Mouse (Mus musculus) granulocyte monocyte progenitor cell, adult 5-6 weeks (primary cell): ENCODE measurements around the gene Dusp6. TPM values are rescaled to one million over a fixed set of nuclear protein-coding genes. Genes with fewer than 3 reads are reported as not detected.

Source experiments
- ATAC-seq: replicated peaks from 2 replicates; pipeline ENCODE4 v1.8.0; 2016; ENCODE audit warnings: mild to moderate bottlenecking, moderate TSS enrichment, inconsistent platforms; ENCODE audit not compliant: poor library complexity, severe bottlenecking
- total RNA-seq, 2 experiments: library from RNA; stranded (forward) in 1 of 2; stranded (reverse) in 1 of 2; fragments of 200-712, 200-1000 nt in 1 of 2; fragments of >200 nt in 1 of 2; fragmentation: Nextera tagmentation in 1 of 2; gene quantifications; 2 replicates each; pipeline ENCODE4 v1.2.3; 2014 to 2017

The Dusp6 gene
- total RNA-seq, 2 experiments from 2014 or later, result 11.6 to 20.0 TPM

DNA sequence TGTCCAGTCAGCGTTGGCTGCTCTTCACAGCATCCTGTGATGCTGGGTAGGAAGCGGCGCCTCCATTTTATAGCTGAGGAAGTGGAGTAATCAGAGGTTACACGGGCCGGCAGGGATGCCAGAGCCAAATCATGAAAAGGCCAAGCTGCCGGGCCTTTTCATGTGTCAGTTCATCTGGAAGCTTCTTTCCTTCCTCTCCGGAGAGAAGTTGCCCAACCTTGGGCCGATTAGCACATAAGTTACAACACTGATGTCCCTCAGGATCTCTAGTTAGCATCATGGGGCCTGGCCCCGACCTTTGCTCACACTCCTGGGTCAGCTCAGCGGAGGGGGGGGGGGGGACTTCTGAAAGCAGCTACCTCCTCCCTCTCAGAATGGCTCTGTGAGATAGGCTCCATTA is 7.4 kb downstream of the Dusp6 start:
- ATAC-seq, result peak; percentile 78

DNA sequence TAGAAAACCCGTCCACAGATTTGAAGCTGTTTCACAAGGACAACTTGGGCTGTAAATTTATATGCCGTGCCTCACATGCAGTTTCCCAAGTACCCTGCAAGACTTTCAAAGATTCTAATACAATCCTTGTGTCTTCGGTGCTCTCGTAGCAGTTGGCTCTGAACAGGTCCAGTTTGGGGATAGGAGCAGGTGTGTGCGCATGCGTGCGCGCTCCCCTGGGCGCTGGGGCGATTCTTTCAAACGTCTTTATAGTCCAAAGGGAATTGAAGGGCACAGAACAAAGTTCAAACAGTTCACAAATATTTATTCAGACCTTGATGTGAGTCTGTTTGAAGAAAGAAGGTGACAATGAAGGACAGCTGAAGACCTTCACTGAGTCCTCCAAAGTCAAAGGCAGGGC is 8.0 kb downstream of the Dusp6 start:
- no peak for ATAC-seq

- ATAC-seq, result no peak
These were observed 10.0 kb downstream of the Dusp6 start for GRCm38 (mm10) chr10:99273006-99273405.

DNA sequence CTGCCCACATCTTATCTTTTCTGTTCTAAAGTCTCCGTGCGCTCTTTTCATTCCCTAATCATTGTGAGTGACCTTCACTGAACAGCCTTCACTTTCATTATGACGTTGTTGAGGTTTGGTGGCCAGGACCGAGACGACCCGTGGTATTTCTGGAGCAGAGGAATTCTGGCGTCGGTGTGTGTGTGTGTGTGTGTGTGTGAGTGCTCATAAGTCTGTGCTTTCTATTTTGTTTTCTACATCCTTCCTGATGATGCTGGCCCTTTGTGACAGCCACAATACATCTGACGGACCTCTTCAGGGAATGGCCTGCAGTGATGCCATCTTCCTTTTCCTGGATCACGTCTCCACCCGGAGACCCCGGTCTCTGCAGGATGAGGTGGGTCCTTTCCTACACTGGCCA is 11.6 kb downstream of the Dusp6 start:
- no peak for ATAC-seq

DNA sequence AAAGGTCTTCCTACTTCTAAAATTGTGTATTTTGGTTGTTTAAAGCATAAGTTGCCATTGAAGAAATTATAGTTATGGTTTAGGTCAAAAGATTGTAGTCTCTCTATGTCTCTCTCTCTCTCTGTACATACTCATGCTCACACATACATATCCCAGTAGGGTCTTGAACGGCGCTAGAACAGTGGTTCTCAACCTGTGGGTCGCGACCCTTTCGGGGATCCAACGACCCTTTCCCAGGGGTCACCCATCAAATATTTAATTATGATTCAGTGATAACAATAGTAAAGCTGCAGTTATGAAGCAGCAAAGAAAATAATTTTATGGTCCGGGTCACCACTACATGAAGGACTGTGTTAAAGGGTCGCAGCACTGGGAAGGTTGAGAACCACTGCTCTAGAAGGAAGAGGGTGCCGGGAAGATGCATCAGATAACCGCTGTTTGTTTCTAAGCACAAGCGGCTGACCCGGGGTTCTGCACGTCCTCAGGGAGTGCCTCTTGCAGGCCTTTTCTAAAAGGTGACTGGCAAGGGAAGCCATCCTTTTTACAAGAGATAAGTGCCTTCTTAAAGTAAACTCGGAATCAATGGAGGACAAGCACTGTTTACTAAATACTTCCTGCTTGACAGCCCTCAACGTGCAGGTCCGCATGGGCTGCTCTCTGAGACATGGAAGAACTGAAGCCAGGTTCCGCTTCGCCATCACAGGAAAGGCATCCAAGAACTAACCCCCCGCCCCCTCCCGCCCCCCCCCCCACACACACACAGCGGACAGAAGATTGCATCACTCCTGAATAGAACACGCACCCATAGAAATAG is 16.2 kb downstream of the Dusp6 start:
- ATAC-seq, result no peak; the same call in 1 of the 2 replicates

DNA sequence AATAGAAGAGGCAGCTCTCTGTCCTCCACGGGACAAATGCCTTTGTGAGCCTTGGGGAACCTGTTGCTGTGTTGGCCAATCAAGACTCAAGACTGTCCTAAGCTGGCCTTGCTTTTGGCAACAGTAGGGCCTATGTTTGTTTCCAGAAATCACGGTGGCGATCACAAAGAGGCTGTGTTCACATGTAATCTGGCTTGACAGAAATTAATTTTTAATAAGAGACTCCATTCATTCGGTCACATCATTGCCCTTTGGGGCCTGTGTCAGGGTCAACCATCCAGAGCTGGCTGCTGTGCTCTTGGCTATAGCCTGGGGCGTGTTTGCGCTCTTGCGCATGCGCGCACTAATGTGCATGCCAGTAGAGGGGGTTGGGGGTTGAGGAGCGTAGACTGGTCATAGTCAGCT is 21.0 kb downstream of the Dusp6 start:
- no peak for ATAC-seq

GRCm38 (mm10) chr10:99284918-99285317 is 21.9 kb downstream of the Dusp6 start:
- ATAC-seq, result no peak

DNA sequence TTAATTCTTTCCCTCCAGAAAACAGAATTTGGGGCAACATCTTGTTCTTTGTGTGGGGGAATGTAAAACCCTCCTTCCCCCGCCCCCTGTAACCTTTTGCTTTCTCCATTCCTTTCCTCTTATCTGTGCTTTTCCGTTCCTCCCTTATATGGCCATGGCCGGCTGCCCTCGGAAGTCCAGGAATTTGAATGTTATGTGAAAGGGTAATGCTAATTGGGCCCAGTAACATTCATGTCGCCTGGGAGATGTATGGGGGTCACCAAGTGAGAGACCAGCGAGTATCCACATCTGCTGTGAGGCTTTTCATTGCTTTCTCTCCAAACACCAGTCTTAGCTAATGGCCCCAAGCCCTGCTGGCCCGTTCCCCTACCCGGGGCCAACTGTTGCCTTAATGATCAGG is 22.7 kb downstream of the Dusp6 start:
- no peak for ATAC-seq

DNA sequence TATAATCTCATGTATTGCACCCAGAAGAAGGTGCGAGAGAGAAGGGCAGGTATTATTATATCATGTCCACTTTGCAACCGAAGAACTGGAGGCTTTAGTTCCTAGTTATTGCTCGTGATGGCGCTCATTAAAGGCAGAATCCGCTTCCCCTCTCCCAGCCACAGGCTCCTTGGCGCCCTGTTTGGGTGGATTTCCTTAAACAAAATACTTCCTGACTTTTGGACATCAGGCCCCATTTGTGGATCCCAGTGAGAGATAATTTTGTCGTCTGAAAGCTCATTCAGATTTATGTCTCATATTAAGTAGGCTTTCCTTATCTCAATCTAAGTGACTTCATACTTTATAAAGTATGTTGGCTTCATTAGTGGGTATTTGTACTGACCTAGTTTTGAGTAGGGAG is 23.2 kb downstream of the Dusp6 start:
- no peak for ATAC-seq

DNA sequence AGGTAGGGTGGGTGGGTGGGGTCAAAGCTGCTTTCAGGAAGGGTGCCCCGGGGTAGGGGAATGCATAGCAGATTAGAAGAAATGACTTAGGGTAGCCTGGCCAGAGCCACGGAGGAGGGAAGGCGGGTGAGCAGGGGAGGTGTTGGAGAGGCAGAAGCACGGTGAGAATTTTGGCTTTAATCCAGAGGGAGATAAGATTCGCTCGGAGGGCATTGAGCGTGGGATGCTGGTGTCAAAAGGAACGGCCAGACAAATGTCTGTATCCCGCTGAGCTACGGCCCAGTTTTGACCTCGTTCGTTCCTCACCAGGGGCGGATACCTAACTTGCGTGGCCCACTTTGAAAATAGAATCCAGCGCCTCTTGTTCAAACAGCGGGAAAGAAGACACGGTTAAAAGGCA is 23.8 kb downstream of the Dusp6 start:
- ATAC-seq, result no peak

DNA sequence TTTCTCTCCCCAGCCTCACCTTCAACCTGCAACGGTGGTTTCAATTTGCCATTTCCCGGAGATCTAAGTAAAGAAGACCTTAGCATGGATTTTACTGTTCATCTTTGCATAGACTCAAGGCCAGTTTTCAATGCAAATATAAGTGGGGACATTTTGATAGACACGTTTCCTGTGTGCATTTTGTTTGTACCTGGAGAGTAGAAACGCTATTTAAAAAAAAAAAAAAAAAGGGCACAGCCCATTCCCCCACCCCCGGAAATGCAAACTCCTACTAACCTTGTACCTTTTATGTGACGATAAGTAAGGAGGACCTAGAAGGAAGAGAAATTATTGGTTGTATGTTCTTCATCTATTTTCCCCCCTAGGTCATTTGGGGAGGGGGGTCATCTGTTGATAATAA is 24.2 kb downstream of the Dusp6 start:
- no peak for ATAC-seq

DNA sequence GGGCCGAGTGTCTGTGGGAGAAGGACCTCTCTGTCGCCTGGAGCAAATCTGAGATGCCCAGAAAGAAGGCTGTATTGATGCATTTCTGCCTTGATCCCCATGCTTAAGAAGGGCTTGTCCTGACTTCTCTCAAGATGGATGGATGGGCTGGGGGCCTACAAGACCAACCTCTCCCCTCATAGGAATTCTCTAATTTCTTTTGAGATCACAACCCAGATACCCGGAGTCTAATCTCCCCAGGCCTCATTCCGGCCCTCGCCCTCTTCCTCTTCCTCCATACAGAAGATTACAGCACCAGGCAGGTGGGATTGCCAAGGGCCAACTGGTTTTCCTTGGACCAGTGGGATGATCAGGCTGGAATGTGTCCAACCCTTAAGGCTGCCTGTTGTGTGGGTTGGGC is 26.1 kb downstream of the Dusp6 start:
- ATAC-seq, result no peak

GRCm38 (mm10) chr10:99293111-99293640 is 30.1 kb downstream of the Dusp6 start:
- ATAC-seq, result no peak

DNA sequence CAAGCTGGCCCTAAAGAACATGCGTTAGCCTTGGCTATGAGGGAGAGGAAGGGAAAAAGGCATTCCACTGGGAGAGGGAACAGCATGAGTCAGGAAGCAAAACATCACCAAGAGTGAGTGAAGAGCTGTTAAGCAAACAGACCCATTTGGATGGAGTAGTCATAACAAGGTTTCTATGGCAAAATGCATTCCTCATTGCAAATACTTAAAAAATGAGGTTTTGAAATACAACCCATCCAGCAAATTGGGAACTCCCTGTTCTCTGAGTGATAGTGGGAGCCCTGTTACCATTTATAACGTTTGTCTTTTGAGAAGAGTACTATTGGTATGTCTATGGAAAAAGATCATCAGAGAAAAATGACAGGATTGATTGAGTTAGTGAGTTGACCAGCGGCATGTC is 34.7 kb downstream of the Dusp6 start:
- no peak for ATAC-seq

DNA sequence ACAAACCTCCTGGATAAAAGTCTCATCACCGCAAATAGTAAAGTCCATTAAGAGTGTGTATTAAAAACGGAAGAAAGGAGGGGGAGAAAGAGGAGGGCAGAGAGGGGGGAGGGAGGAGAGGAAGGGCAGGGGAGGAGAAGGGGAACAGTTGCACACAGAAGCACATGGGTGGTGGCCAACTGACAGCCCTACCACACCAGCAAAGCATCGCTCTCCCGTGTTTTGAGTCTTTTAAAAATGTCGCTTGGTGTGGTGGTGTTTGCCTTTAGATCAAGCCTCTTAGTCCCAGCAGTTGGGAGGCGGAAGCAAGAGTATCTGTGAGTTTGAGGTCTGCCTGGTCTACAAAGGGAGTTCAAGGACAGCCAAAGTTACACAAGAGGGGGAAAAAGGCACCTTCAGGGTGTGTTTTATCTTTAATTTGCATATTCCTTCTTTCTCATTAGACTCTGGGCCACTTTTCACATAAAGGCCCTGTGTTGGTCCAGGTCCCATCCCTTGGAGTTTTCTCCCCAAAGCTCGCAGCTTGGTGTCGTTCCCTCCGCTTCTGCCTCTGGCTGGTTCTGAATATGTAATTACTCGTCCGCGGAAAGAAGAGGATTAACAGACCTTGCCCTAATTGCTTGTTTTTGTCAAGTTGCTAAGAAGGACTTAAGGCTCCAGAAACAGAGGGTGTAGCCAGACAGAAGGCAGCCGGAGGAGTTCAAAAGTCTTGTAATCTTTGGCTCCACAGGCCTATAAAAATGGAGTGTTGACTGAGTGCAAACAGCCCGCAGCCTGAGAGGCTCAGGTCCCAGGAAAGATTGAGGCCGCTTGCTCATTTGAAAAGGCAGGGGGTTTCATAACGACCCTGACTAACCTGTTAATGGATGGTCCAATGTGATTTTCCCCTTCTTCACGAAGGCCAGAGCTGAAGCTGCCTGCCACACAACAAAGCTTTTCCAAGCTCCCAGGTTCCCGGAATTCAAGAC is 35.6 kb downstream of the Dusp6 start:
- peak; percentile 31 for ATAC-seq

DNA sequence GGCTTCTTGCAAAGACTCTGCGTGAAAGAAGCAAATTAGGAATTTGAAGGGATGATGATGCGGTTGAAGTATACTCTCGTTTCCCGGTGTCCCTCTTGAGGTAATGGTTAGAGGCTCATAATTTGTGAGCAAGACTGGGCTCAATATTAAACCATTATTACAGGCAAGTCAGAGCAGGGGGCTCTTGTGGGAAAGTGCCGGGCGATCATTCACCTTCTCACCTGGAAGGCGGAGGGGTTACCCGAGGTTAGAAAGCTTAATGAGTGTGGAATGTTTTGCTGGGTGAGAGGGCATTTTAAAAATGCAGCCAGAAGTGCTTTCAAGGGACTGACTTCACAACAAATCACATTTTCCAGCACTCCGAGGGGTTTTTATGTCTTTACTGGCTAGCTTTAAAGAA is 36.3 kb downstream of the Dusp6 start:
- ATAC-seq, result no peak

DNA sequence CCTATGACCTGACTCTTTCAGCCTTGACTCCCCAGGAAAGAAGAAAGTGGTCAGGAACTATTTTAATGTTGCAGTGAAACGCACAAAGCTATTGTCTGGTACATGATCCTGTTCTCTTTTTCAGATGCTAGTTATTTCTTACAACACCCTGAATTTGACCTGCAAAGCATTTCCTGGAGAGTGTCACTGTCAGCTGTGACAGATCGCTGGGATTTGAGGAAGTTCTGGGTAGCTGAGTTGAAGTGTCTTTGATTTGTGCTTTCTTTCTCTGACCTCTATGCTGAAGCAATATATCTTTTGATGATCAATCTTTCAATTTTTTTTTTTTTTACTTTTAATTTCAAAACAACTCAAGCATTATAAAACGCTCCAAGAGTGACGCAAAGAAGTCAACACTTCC is 39.0 kb downstream of the Dusp6 start:
- ATAC-seq, result peak; percentile 96

- no peak for ATAC-seq
These were observed 45.8 kb downstream of the Dusp6 start for GRCm38 (mm10) chr10:99308837-99309236.

GRCm38 (mm10) chr10:99309617-99310016 is 46.6 kb downstream of the Dusp6 start:
- ATAC-seq, result no peak

- no peak for ATAC-seq
These were observed 47.2 kb downstream of the Dusp6 start for GRCm38 (mm10) chr10:99310204-99310603.

DNA sequence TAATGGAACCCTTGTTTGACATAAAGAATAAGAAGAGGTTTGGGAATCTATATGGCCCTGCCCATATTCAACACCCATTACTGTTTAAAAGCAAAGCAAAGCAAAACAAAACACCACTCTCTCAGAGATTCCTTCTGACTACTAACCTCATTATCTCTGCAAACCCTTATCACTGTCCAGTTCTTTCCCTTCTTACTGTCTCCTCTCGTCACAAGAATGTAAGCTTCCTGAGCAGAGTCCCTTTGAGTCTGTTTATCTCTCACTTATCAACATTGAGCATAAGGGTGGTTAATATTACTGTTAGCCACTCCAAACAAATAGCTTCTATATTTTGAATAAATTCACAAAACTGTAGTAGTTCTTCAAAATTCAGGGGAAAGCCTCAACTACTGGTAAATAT is 48.9 kb downstream of the Dusp6 start:
- ATAC-seq, result no peak
